Mouse (Mus musculus) retina, postnatal 1 day (tissue): ENCODE results near the gene Lzic.
"Not testable (repeated sequence)": the region's sequence is repeated elsewhere in the genome, so short reads cannot be mapped to it uniquely, and the experiment has no call there.

Source experiments
- DNase-seq: peaks from one replicate; pipeline ENCODE4 v3.0.0-alpha.2; 2012

The Lzic gene

GRCm38 (mm10) chr4:149485053-149485824 lies at the start of gene Lzic, which contains the start of gene Nmnat1:
Lzic (plus strand) TSS chr4:149485229.
Nmnat1 (minus strand) TSS chr4:149485202.
- peak; percentile 97 for DNase-seq

GRCm38 (mm10) chr4:149440576-149440975 lies 44.5 kb upstream of the Lzic start:
- DNase-seq, result peak; percentile 84

DNA sequence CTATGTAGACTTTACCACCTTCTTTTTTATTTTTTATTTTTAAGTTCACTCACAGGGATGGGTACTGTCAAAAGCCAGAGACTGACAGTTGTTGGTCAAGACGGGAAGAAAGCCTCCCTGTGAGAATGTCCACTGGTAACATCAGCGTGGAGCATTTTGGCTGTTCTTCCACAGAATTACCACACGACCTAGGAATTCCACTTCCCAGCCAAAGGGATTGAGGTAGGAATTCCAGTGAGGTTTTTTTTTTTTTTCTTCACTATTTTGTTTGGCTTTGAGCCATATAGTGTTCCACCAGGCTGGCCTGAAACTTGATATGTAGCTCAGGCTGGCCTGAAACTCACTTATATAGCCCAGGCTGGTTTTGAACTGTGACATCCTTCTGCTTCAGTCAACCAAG lies 42.6 kb upstream of the Lzic start:
- no peak for DNase-seq

- no peak for DNase-seq
Measured at GRCm38 (mm10) chr4:149444465-149444864, 40.6 kb upstream of the Lzic start.

DNA sequence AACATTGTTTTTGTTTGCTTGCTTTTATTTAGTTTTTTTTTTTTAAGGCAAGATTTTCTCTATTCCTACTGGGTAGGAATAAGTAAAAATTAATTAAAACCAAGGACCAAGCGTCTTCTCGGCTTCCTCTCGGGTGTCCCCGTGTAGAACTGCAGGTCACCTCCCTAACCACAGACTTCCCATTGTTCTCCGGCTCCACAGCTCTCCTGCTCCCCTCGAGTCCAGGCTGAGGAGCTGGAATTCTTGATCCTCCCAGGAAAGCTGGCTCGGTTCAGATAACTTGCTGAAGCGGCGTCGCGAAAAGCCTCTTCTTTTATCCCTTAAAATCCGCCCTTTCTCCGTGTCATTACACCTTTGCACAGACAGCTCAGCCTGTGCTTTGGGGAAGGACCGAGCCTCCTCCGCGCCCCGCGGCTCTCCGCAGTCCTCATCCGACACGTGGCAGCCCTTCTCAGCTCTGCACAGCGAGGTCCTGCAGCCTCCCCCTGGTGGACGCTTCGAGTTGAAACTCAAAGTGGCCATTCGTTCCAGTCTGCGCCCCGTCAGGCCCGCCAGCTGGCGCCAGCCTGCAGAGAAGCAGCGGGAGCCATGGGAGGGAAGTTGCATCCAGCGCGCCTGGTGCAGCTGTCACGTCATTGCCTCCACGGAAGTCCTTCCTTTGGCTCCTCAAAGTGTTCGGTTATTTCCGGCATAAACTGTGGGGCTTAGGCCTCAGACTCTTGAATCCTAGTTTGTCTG lies 39.9 kb upstream of the Lzic start:
- DNase-seq, result peak; percentile 98

DNA sequence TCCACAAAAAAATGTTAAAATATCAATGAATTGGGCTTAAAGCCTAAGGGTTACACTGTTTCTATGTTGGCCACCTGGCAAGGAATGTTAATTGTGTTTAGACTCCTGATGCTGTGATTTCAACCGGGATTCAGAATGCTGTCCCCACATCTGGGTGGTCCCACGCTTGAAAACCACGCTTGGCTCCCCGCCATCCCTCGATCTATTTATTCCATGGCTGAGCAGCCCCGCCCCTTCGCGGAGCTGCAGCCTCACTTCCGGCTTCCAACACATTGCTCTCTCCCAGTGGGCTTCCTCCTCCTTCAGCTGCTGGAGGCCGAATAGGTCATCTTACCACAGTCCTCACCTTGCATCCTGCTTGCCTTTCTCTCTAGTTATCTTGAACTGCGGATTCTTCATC lies 39.2 kb upstream of the Lzic start:
- DNase-seq, result peak; percentile 94

DNA sequence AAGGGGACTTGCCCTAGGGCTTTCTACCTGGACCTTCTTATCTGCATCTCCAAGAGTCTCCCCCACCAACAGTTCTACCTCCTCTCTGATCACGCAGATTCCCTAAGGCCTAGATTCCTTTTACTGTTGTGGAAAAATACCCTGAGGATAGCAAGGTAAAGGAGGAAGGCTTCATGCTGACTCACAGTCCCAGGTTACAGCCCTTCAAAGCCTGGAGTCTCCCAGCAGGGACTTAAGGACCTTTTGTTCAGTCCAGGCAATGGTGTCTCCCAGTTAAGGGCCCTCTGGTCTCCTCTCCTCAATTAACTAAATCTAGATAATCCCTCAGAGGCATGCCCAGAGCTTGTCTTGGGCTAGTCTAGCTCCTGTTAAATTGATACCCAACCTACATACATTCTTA lies 38.7 kb upstream of the Lzic start:
- no peak for DNase-seq

DNA sequence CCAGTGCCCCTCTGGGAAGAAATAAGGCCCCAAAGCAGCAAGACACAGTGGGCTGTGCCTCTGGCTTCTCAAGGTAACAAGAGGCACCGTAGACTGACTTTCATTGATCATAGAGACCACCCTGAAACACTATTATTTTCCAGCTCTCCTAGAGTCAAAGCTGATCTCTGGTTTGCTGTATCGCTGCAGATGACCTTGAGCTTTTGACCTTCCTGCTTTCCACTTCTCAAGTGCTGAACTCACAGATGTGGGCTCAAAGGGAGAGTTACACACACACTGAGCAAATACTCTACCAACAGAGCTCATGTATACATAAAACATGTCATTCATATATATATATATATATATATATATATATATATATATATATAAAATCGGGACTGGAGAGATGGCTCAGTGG lies 34.4 kb upstream of the Lzic start:
- DNase-seq, result no peak

- DNase-seq, result peak; percentile 59
Measured at GRCm38 (mm10) chr4:149453656-149454055, 31.4 kb upstream of the Lzic start.

- DNase-seq, result no peak
Measured at GRCm38 (mm10) chr4:149454263-149454662, 30.8 kb upstream of the Lzic start.

GRCm38 (mm10) chr4:149454879-149455278 lies 30.1 kb upstream of the Lzic start, which contains the start of gene Rbp7:
Rbp7 (minus strand) TSS chr4:149454978.
- DNase-seq, result no peak

DNA sequence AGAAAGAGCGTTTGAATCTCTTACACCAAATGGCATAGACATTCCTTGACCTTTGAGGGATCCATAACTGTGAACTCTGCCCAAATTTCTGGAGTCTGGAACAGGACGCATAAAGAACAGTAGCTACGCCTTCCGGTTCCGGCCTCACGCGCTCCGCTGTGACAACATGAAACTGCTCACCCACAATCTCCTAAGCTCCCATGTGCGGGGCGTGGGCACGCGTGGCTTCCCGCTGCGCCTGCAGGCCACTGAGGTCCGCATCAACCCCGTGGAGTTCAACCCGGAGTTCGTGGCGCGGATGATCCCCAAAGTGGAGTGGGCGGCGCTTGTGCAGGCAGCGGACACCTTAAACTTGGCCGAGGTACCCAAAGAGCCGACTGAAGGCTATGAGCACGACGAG lies 27.9 kb upstream of the Lzic start:
- not testable (repeated sequence) for DNase-seq

- DNase-seq, result peak; percentile 42
Measured at GRCm38 (mm10) chr4:149457831-149458430, 27.1 kb upstream of the Lzic start.

GRCm38 (mm10) chr4:149458526-149458925 lies 26.5 kb upstream of the Lzic start:
- DNase-seq, result peak; percentile 92

DNA sequence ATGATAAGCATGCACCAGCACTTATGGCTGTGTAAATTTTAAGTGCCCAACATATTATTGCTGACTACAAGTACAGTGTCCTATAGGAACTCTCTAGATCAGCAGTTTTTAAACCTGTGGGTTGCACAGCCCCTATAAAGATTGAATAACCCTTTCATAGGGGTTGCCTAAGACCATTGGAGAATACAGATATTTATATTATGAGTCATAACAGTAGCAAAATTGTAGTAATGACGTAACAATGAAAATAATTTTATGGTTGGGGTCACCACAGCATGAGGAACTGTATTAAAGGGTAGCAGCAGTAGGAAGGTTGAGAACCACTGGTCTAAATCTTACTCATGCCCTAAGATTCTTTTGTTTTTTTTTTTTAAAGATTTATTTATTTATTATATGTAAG lies 25.6 kb upstream of the Lzic start:
- no peak for DNase-seq

GRCm38 (mm10) chr4:149460475-149460874 lies 24.6 kb upstream of the Lzic start:
- not testable (repeated sequence) for DNase-seq

- DNase-seq, result peak; percentile 59
Measured at GRCm38 (mm10) chr4:149461579-149462304, 23.3 kb upstream of the Lzic start.

DNA sequence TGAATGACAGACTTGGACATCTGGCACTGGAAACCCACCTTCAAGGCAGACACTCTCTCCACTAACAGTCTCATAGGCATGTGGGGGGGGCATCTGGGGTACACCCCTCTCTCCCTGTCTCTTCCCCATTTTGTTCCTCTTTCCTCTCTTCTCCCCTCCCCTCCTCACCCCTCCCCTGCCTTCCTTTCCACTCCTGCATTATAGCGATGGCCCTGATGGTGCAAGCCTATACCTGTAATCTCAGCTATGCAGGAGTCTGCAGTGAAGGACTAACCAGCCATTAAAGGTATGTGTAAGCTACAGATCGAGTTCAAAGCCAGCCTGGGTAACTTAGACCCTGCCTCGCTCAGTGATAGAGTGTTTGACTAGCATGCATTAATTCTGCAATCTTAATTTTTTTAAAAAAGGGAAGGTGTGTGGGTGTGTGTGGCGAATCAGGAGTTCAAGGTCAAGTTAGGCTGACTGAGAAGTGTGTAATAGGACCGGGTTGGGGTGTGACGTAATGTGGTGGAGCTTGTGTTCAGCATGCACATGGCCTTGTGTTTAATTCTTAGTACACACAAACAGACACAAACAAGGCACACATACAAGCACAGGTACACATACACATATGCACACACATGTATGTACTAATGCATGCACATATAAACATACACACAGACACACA lies 22.6 kb upstream of the Lzic start:
- no peak for DNase-seq

GRCm38 (mm10) chr4:149463435-149463950 lies 21.5 kb upstream of the Lzic start:
- no peak for DNase-seq

- DNase-seq, result no peak
Measured at GRCm38 (mm10) chr4:149469557-149469956, 15.5 kb upstream of the Lzic start.

DNA sequence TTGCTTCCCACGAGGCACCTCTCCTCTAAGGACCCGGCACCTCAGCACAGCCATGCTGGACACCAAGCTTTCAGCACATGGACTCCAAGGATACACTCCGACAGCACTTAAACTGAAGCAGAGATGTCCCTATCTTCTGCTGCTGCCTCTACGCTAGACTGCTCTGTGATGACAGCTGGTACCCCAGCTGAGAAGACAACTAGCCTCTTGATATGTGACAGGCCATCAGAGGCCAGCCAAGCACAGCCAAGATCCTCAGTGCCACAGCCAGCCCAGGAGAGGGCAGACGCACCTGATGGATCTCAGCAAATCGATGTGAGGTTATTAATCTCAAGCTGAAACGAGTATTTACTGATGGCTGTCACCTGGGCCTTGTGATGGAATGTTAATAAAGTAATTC lies 9.9 kb upstream of the Lzic start:
- DNase-seq, result no peak

DNA sequence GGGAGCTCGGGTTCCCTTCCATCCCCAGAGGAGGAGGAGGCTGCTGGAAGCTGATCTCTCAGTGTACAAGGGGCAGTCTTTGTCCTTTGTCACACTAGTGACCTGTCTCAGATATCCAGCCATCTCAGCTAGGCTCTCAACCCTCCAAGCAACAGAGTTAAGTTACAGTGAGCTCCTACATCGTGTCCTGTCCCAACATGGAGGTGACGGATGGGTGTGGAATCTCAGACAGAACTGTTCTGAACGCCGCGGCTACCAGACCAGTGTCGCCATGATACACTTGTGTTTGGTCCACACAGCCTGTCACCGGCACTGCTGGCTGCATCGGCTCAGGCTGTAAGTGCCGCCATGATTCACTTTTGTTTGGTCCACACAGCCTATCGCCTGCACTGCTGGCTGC lies 8.0 kb upstream of the Lzic start, which contains the start of gene Tmem274:
Gene Tmem274, plus strand, starts transcription at position 301 of the 400 bp plus-strand sequence.
- no peak for DNase-seq
